Mouse (Mus musculus) ES-Bruce4 (cell line): ENCODE results near the gene Tnfrsf13b.

Experiments used
- CTCF ChIP-seq: IDR thresholded peaks from one replicate; pipeline ENCODE4 v1.8.1; 2011; ENCODE audit warnings: low read depth, low read length
- POLR2A ChIP-seq: IDR thresholded peaks from one replicate; pipeline ENCODE4 v1.8.1; 2011; ENCODE audit warnings: low read length; ENCODE audit not compliant: insufficient read depth

GRCm38 (mm10) chr11:61159796-61160732 lies 33.5 kb downstream of the Tnfrsf13b start:
- TF ChIP-seq POLR2A (no peak), CTCF (no peak)
